Mouse (Mus musculus) stomach, postnatal 0 days (tissue): ENCODE results near the gene Atp2b1. TPM values are rescaled to one million over a fixed set of nuclear protein-coding genes. Genes with fewer than 3 reads are reported as not detected.
A peak's percentile ranks its signal among the peaks of the same experiment; 100 is the strongest.

Experiments used
- ATAC-seq: fragments of 200-750 bp; cut with Nextera tagmentation; 2 replicates; pipeline ENCODE4 v1.8.0; 2017; ENCODE audit not compliant: low FRiP score, low TSS enrichment
- DNase-seq: peaks from one replicate; pipeline ENCODE4 v3.0.0-alpha.2; 2016; ENCODE audit warnings: low spot score
- H3K27ac ChIP-seq: fragments of 300-500 bp; sonication (generic); replicated peaks from 2 replicates; pipeline ENCODE4 v1.5.1; 2014; ENCODE audit warnings: mild to moderate bottlenecking, control low read depth
- H3K27me3 ChIP-seq: fragments of 300-500 bp; sonication (generic); 2 replicates; pipeline ENCODE4 v1.6.1; 2014; ENCODE audit warnings: low read length; ENCODE audit not compliant: control insufficient read depth, insufficient read depth
- H3K36me3 ChIP-seq: fragments of 300-500 bp; sonication (generic); 2 replicates; pipeline ENCODE4 v1.6.1; 2014; ENCODE audit warnings: low read length, mixed read lengths; ENCODE audit not compliant: control insufficient read depth, insufficient read depth
- H3K4me1 ChIP-seq: fragments of 300-500 bp; sonication (generic); replicated peaks from 2 replicates; pipeline ENCODE4 v1.6.1; 2014; ENCODE audit warnings: antibody characterized with exemption; ENCODE audit not compliant: control insufficient read depth, insufficient read depth
- H3K4me2 ChIP-seq: fragments of 300-500 bp; sonication (generic); replicated peaks from 2 replicates; pipeline ENCODE4 v1.6.1; 2014; ENCODE audit warnings: low read depth, mild to moderate bottlenecking, control low read depth, moderate library complexity
- H3K4me3 ChIP-seq: fragments of 300-500 bp; sonication (generic); 2 replicates; pipeline ENCODE4 v1.5.1; 2014; ENCODE audit warnings: low read depth, low read length, control low read depth
- H3K9ac ChIP-seq: fragments of 300-500 bp; sonication (generic); 2 replicates; pipeline ENCODE4 v1.6.1; 2014; ENCODE audit warnings: mild to moderate bottlenecking, low read length, control low read depth, mixed read lengths
- H3K9me3 ChIP-seq: fragments of 300-500 bp; sonication (generic); 2 replicates; pipeline ENCODE4 v1.6.1; 2016; ENCODE audit warnings: low read length; ENCODE audit not compliant: control insufficient read depth
- CTCF ChIP-seq: IDR thresholded peaks from 2 replicates; pipeline ENCODE4 v1.5.1; 2016; ENCODE audit warnings: antibody characterized with exemption, low read depth, mild to moderate bottlenecking, moderate library complexity
- EP300 ChIP-seq: optimal IDR thresholded peaks from 2 replicates; pipeline ENCODE3; 2016; ENCODE audit warnings: antibody characterized with exemption
- WGBS: fragments of 180-500 bp; shearing (Covaris S2); extraction: QIAGEN DNeasy Blood & Tissue Kit; methylation state at CpG from one replicate; pipeline ENCODE4 v1.1.7; 2014; 5-methylcytosine and 5-hydroxymethylcytosine counted together
- polyA plus RNA-seq: library from polyadenylated mRNA; unstranded; fragments of >200 nt; fragmentation: Nextera tagmentation; extraction: Ambion mirVana; gene quantifications from 2 replicates; pipeline ENCODE4 v1.2.1, GENCODE M21; 2015

Gene Atp2b1
- polyA plus RNA-seq, 1 experiment from 2014 or later = 99.6 TPM

DNA sequence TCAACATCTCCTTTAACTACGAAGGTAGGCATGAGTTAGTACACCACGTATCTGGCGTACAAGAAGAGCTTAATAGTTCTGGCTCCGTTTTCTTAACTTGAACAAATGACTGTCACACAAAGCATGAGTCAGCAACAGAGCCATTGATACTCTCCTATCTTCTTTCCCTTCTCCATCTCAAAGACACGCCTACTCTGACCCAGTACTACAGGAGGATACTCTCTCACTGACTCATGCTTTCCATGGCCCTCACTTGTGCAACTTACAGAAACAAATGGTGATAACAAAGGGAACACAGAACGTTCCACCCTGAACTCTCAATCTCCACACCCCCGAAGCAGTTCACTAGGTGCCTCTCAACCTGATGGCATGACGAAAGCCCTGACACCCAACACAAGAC lies 34.1 kb upstream of the Atp2b1 start:
- H3K9ac ChIP-seq = no peak overlapping the region
- no peaks in the 10 kb centered on the region for H3K27me3 ChIP-seq
- WGBS = 57% methylated on average over 8 of the region's 8 CpGs
- peak; percentile 93 for ATAC-seq
- peak; percentile 27 for DNase-seq
- no peaks in the 10 kb centered on the region for H3K36me3 ChIP-seq
- H3K9me3 ChIP-seq = no peaks in the 10 kb centered on the region
- peak; percentile 47 for TF ChIP-seq EP300
- no peak for TF ChIP-seq CTCF
- no peak overlapping the region for H3K27ac ChIP-seq
- H3K4me2 ChIP-seq = no peak overlapping the region
- H3K4me1 ChIP-seq = no peaks in the 10 kb centered on the region
- H3K4me3 ChIP-seq = no peak overlapping the region

DNA sequence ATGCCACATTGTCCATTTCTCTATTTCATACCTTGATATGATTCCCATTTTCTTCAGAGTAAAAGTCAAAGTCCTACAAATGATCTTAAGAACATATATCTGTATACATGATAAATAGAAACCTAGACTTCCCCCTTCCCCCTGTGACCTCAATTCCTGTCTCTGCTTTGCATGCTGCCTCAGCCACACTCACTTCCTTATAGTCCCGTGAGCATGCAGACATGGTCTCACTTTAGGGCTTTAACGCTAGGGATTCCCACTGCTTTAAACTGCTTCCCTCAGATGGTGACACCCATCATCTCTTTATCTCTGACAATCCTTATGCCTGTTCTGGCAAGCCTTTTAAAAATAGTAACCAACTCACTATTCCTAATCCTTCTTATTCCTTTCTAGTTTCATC lies 33.5 kb upstream of the Atp2b1 start:
- 52% methylated on average over 2 of the region's 2 CpGs for WGBS
- Histone ChIP-seq H3K36me3 (no peaks in the 10 kb centered on the region), H3K27me3 (no peaks in the 10 kb centered on the region), H3K27ac (no peak overlapping the region), H3K9me3 (no peaks in the 10 kb centered on the region), H3K4me1 (no peaks in the 10 kb centered on the region), H3K9ac (no peak overlapping the region), H3K4me2 (no peak overlapping the region), H3K4me3 (no peak overlapping the region)
- no peak for TF ChIP-seq EP300
- no peak for TF ChIP-seq CTCF
- ATAC-seq (no peak), DNase-seq (no peak)

DNA sequence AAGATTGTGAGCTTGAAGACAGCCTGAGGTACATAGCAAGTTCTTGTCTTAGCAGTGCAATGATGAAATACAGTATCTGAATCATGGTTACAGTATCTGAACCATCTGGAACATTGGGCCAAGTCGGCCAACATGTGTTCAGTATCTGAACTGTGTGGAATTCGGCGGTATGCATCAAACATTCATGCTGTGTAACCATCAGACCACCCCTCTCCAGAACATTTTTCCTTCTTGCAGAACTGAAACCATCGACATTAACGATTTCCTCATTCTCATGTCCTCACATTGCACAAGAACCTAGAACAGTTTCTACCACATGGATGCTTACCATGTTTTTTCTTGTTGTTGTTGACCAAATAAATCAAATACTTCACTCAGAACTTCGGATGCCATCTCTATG lies 32.7 kb upstream of the Atp2b1 start:
- DNase-seq = no peak
- 82% methylated on average over 6 of the region's 6 CpGs for WGBS
- H3K4me3 ChIP-seq = no peak overlapping the region
- TF ChIP-seq CTCF (no peak), EP300 (no peak)
- no peak overlapping the region for H3K9ac ChIP-seq
- no peaks in the 10 kb centered on the region for H3K4me1 ChIP-seq
- H3K36me3 ChIP-seq = no peaks in the 10 kb centered on the region
- ATAC-seq = no peak
- no peak overlapping the region for H3K27ac ChIP-seq
- H3K27me3 ChIP-seq = no peaks in the 10 kb centered on the region
- no peak overlapping the region for H3K4me2 ChIP-seq
- H3K9me3 ChIP-seq = no peaks in the 10 kb centered on the region

DNA sequence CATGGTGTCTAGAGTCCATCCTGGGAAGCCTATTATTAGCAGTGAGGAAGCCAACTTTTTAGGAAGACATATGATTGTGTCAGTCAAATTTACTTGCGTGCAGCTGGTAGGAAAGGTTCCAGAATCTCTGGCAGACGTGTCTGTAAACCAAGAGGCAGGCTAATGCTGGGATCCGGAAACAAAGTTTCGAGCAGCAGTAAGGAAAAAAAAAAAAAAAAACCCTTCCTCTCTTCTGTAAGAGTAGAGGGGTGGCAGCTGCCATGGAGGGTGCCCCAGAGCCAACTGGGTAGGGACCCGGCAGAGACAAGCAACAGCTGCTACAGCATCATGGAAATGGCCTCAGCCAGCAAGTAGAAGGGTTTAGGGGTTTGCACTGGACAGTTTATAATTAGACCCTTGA lies 31.6 kb upstream of the Atp2b1 start:
- TF ChIP-seq EP300 (no peak), CTCF (no peak)
- H3K4me1 ChIP-seq = no peaks in the 10 kb centered on the region
- no peak overlapping the region for H3K9ac ChIP-seq
- no peak for ATAC-seq
- H3K4me2 ChIP-seq = no peak overlapping the region
- no peak overlapping the region for H3K27ac ChIP-seq
- H3K9me3 ChIP-seq = no peaks in the 10 kb centered on the region
- H3K27me3 ChIP-seq = no peaks in the 10 kb centered on the region
- no peaks in the 10 kb centered on the region for H3K36me3 ChIP-seq
- DNase-seq = no peak
- WGBS = 64% methylated on average over 5 of the region's 5 CpGs
- no peak overlapping the region for H3K4me3 ChIP-seq

DNA sequence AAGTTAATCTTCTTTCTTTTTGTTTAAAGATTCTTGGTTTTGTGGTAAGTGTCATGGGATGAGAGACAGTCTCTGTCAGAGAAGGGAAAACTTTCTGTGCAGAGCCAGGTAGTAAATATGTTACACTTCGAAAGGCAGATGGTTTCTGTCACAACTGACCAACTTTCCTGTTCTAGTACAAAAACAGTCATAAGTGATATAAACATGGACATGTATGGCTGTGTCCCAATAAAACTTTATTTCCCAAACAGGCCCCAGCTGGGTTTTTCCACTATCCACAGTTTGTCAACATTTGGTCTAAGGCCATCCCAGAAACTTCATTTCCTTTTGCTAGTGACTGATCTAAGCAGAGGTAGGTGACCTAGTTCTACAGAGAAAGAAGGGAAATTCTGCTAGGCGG lies 29.8 kb upstream of the Atp2b1 start:
- DNase-seq (no peak), ATAC-seq (no peak)
- 79% methylated on average over 2 of the region's 2 CpGs for WGBS
- TF ChIP-seq CTCF = no peak
- TF ChIP-seq EP300 = no peak
- H3K9me3 ChIP-seq = no peaks in the 10 kb centered on the region
- no peaks in the 10 kb centered on the region for H3K36me3 ChIP-seq
- no peak overlapping the region for H3K4me2 ChIP-seq
- no peaks in the 10 kb centered on the region for H3K27me3 ChIP-seq
- no peaks in the 10 kb centered on the region for H3K4me1 ChIP-seq
- no peak overlapping the region for H3K4me3 ChIP-seq
- no peak overlapping the region for H3K9ac ChIP-seq
- H3K27ac ChIP-seq = no peak overlapping the region

DNA sequence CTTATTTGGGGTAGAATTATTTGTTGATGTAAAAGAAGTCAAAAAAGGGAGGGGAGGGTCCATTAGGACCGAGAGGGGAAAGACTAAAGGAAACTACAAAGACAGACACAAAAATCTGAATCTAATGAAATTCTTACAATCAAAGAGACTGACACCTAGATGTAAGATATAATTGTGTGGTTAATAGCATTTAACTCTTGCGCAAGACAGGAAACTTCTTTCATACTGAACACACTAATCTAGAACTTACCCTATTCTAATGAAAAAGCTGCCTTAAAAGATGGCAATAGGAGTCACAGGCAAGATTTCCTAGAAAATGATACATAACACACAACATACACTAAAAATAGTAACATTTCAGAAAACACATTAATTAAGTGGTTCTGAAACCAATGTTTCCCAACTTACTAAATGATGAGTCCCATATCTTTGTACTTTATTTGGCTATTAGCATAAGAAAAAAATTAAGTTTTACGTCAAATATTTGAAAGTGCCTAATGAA lies 27.4 kb upstream of the Atp2b1 start:
- DNase-seq = no peak
- H3K9ac ChIP-seq = no peak overlapping the region
- H3K4me1 ChIP-seq = no peaks in the 10 kb centered on the region
- TF ChIP-seq EP300 (no peak), CTCF (no peak)
- no peaks in the 10 kb centered on the region for H3K36me3 ChIP-seq
- no peak overlapping the region for H3K27ac ChIP-seq
- no peaks in the 10 kb centered on the region for H3K27me3 ChIP-seq
- no peaks in the 10 kb centered on the region for H3K9me3 ChIP-seq
- H3K4me2 ChIP-seq = no peak overlapping the region
- WGBS = 91% methylated on average over 3 of the region's 3 CpGs
- no peak for ATAC-seq
- no peak overlapping the region for H3K4me3 ChIP-seq
